Mouse (Mus musculus): ENCODE results near the gene Dcaf1.

Dcaf1 gene

DNA sequence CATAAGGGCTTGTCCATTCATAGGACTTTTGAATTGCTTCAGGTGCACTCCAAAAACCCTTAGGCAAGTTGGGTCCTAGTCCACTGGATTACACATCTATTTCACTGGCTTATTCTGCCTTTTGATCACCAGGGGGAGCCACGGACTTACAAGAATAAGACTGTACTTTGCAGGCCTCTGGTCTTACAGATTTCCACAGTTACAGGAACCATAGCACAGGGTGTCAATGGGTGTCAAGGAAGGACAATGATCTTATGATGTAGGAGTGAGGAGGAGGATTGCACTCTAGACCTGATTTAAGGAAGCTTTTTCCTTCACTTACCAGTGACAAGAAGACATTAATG is 82.1 kb downstream of the Dcaf1 start:
- peak in 1 of 2 experiments; percentile 37 for DNase-seq (ENCODE audit: low spot score in 2 of 2)

DNA sequence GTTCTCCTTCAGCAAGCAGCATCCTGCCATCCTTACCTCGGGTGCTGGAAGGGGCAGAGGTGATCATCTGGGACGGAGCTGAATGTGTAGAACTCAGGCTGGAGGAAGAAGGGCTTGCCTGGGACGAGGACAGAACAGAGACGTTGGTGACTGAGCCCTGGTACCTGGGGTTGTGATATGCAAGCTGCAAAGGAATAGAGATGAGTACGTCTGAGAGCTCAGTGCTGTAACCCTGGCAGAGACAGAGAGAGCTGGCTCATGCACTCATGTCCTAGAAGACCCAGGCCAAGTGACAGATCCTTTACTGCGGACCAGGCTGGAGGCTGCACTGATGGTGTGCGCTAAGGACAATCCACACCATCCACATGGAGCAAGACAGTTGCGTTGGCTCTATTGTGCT is 84.9 kb downstream of the Dcaf1 start:
- DNase-seq (ENCODE audit: low spot score in 2 of 2): no peak

DNA sequence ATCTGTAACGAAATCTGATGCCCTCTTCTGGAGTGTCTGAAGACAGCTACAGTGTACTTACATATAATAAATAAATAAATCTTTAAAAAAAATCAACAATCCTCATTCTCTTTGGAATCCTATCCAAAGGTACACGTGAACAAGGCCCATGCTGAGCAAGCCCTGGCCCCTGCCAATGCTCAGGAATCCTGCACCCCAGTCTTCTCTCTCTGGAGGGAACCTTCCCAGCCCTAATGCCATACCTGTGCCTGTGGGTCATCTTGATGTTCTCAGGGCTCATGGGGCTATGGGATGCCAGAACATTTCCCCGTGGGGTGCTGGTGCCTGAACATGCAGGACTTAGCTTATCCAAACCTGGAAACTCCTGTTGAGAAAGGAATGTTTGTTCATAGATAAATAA is 86.5 kb downstream of the Dcaf1 start:
- DNase-seq (ENCODE audit: low spot score in 2 of 2): no peak

DNA sequence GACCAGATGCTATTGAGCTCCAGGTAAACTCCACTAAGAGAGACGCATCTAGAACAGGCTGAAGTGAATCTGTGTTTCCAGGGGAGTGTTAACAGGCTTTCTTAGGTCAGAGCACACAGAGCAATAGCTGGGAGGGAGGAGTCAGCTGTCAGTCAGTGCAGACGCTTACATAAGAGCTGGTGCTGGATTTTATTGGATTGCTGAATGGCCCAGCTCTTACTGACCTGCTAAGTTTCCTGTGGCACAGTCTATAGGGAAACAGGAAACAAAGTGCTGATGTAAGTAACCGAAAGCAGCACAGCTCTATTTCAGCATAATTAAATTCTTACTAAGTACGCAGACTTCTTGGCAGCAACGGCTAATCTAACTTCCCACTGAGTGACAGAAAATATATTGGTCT is 87.0 kb downstream of the Dcaf1 start:
- no peak for DNase-seq (ENCODE audit: low spot score in 2 of 2)

DNA sequence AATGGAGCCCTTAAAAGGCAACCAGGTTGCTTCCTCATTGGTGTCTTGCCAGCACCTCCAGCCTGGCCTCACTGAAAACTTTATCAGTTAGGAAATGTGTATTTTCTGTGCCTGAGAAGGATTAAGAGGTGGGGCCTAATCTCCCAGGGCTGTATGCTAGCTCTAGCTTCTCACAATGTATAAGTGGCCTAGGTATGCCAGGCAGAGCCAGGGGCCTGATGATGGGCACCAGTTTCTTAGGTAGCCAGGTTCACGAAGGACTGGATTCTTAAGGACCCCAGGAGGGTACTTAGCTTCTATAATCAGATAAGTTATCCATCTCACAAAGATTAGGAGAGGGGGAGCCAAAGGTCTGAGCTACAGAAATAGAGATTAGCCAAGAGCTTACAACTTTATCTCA is 90.0 kb downstream of the Dcaf1 start:
- no peak for DNase-seq (ENCODE audit: low spot score in 2 of 2)

DNA sequence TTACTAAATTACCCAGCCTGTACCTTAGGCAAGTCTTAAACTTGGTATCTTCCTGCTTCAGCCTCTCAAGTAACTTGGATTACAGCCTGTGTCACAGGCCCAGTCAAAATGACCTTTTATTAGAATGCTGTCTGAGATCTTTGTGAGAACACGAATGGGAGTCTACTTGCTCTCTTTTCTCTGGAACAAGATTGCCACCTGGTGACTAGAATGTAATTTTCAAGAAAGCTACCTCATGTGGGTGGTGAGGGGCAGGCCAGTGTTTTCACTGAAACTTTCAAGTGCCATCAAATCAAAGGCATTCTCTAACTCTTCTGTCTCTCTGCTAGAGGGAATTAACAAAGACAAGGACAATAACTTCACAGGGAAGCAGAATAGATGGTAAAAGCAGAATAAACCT is 92.1 kb downstream of the Dcaf1 start:
- no peak for DNase-seq (ENCODE audit: low spot score in 2 of 2)

DNA sequence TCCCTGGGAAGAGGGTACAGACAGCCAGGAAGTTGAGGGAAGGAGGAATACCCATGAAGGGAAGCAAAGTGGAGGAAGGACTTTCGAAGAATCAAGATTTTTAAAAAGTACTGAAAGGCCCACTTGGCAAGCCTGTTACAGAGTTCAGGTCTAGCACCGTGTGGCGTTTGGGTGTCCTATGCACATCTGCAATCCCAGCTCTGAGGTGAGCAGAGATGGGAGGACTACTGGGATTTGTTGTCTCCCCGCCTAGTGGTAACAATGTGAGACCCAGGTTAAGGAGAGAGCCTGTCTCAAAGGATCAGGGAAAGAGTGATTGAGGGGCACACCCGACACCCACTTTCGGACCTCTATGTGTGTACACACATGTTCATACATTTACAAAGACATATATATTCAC is 93.2 kb downstream of the Dcaf1 start:
- DNase-seq (ENCODE audit: low spot score in 2 of 2): no peak
